Mouse (Mus musculus) MEL (cell line): ENCODE measurements around the gene Kmt2a. TPM values are rescaled to one million over a fixed set of nuclear protein-coding genes. Genes with fewer than 3 reads are reported as not detected.
A peak's percentile ranks its signal among the peaks of the same experiment; 100 is the strongest.

Experiments
- DNase-seq: peaks from one replicate; pipeline ENCODE4 v3.0.0; 2011; ENCODE audit warnings: low read depth, low spot score
- H3K27ac ChIP-seq: 2 replicates; pipeline ENCODE4 v1.5.1; 2012; ENCODE audit warnings: low read depth, mild to moderate bottlenecking, control low read depth, low read length, moderate library complexity; ENCODE audit not compliant: control insufficient read depth
- H3K27me3 ChIP-seq, 2 experiments: fragments of 150-350 bp in 1 of 2; sonication (generic) in 1 of 2; 2 replicates each; pipeline ENCODE4 v1.6.1; 2012; ENCODE audit warnings: low read length in 2 of 2, mild to moderate bottlenecking in 2 of 2, improper control_type of control experiment in 1 of 2, moderate library complexity in 1 of 2; ENCODE audit not compliant: insufficient read depth in 2 of 2, control insufficient read depth in 1 of 2
- H3K36me3 ChIP-seq, 2 experiments: 2 replicates each; pipeline ENCODE4 v1.6.1; 2012 to 2014; ENCODE audit warnings: low read length in 2 of 2, improper control_type of control experiment in 1 of 2, inconsistent platforms in 1 of 2, mild to moderate bottlenecking in 1 of 2; ENCODE audit not compliant: insufficient read depth in 2 of 2, control insufficient read depth in 1 of 2
- H3K4me1 ChIP-seq, 2 experiments: fragments of 150-350 bp in 1 of 2; sonication (generic) in 1 of 2; 2 replicates each; pipeline ENCODE4 v1.6.1; 2012; ENCODE audit warnings: low read length in 2 of 2, improper control_type of control experiment in 1 of 2, mild to moderate bottlenecking in 1 of 2; ENCODE audit not compliant: insufficient read depth in 2 of 2, control insufficient read depth in 1 of 2
- H3K4me3 ChIP-seq, 2 experiments: fragments of 150-350 bp in 1 of 2; sonication (generic) in 1 of 2; 2 replicates each; pipeline ENCODE4 v1.5.1; 2012; ENCODE audit warnings: low read depth in 2 of 2, low read length in 2 of 2, mild to moderate bottlenecking in 2 of 2, moderate library complexity in 2 of 2, control low read depth in 1 of 2, improper control_type of control experiment in 1 of 2; ENCODE audit not compliant: control insufficient read depth in 1 of 2, insufficient read depth in 1 of 2
- H3K79me2 ChIP-seq: 2 replicates; pipeline ENCODE4 v1.6.1; 2012; ENCODE audit warnings: mild to moderate bottlenecking, low read length, moderate library complexity; ENCODE audit not compliant: control insufficient read depth, poor library complexity, insufficient read depth
- H3K9ac ChIP-seq: 2 replicates; pipeline ENCODE4 v1.6.1; 2012; ENCODE audit warnings: low read depth, mild to moderate bottlenecking, control low read depth, low read length, moderate library complexity; ENCODE audit not compliant: control insufficient read depth, poor library complexity, severe bottlenecking
- H3K9me3 ChIP-seq: fragments of 150-350 bp; sonication (generic); replicated peaks from 2 replicates; pipeline ENCODE4 v1.6.1; 2012; ENCODE audit warnings: mild to moderate bottlenecking, low read length, improper control_type of control experiment, moderate library complexity; ENCODE audit not compliant: insufficient read depth
- BHLHE40 ChIP-seq: IDR thresholded peaks from 2 replicates; pipeline ENCODE4 v1.6.1; 2012; ENCODE audit warnings: low read depth, mild to moderate bottlenecking, inconsistent platforms, low read length, improper control_type of control experiment, borderline replicate concordance
- CHD1 ChIP-seq: IDR thresholded peaks from 2 replicates; pipeline ENCODE4 v1.6.1; 2012; ENCODE audit warnings: low read depth, mild to moderate bottlenecking, inconsistent platforms, low read length, improper control_type of control experiment
- CHD2 ChIP-seq: IDR thresholded peaks from 2 replicates; pipeline ENCODE4 v1.6.1; 2011; ENCODE audit warnings: low read length, improper control_type of control experiment
- CTCF ChIP-seq, 3 experiments: IDR thresholded peaks in 2 of 3; conservative IDR thresholded peaks in 1 of 3; 2 replicates each; pipeline ENCODE4 v1.5.1; 2011 to 2012; ENCODE audit warnings: low read length in 3 of 3, low read depth in 2 of 3, mild to moderate bottlenecking in 2 of 3, improper control_type of control experiment in 1 of 3, inconsistent platforms in 1 of 3, mixed read lengths in 1 of 3, moderate library complexity in 1 of 3; ENCODE audit not compliant: control insufficient read depth in 1 of 3, insufficient read depth in 1 of 3, poor library complexity in 1 of 3, severe bottlenecking in 1 of 3
- E2F4 ChIP-seq: IDR thresholded peaks from 2 replicates; pipeline ENCODE4 v1.6.1; 2011; ENCODE audit warnings: low read depth, low read length, improper control_type of control experiment, borderline replicate concordance
- ELF1 ChIP-seq: IDR thresholded peaks from 2 replicates; pipeline ENCODE4 v1.6.1; 2014; ENCODE audit warnings: low read depth, mild to moderate bottlenecking, inconsistent platforms, low read length, improper control_type of control experiment, moderate library complexity
- EP300 ChIP-seq, 2 experiments: IDR thresholded peaks; 2 replicates each; pipeline ENCODE4 v1.6.1; 2011; ENCODE audit warnings: improper control_type of control experiment in 2 of 2, low read length in 2 of 2, low read depth in 1 of 2, mild to moderate bottlenecking in 1 of 2
- ETS1 ChIP-seq: IDR thresholded peaks from 2 replicates; pipeline ENCODE4 v1.6.1; 2012; ENCODE audit warnings: low read depth, mild to moderate bottlenecking, inconsistent platforms, low read length, improper control_type of control experiment, moderate library complexity
- GATA1 ChIP-seq: IDR thresholded peaks from 2 replicates; pipeline ENCODE4 v1.6.1; 2011; ENCODE audit warnings: low read depth, low read length, improper control_type of control experiment
- HCFC1 ChIP-seq: IDR thresholded peaks from 2 replicates; pipeline ENCODE4 v1.6.1; 2012; ENCODE audit warnings: low read depth, mild to moderate bottlenecking, inconsistent platforms, low read length, improper control_type of control experiment, moderate library complexity
- JUND ChIP-seq: IDR thresholded peaks from 2 replicates; pipeline ENCODE4 v1.6.1; 2011; ENCODE audit warnings: low read depth, mild to moderate bottlenecking, improper control_type of control experiment, low read length
- KAT2A ChIP-seq: conservative IDR thresholded peaks from 2 replicates; pipeline ENCODE4 v1.6.1; 2012; ENCODE audit warnings: low read depth, low read length, improper control_type of control experiment, inconsistent platforms
- MAX ChIP-seq: IDR thresholded peaks from 2 replicates; pipeline ENCODE4 v1.6.1; 2011; ENCODE audit warnings: low read length, improper control_type of control experiment
- MAZ ChIP-seq: IDR thresholded peaks from 2 replicates; pipeline ENCODE4 v1.6.1; 2012; ENCODE audit warnings: low read depth, mild to moderate bottlenecking, inconsistent platforms, low read length, improper control_type of control experiment
- MEF2A ChIP-seq: IDR thresholded peaks from 2 replicates; pipeline ENCODE4 v1.6.1; 2014; ENCODE audit warnings: low read depth, mild to moderate bottlenecking, inconsistent platforms, low read length, improper control_type of control experiment; ENCODE audit not compliant: poor library complexity, insufficient replicate concordance, severe bottlenecking; ENCODE audit errors: extremely low read depth
- MYB ChIP-seq: IDR thresholded peaks from 2 replicates; pipeline ENCODE4 v1.6.1; 2011; ENCODE audit warnings: mild to moderate bottlenecking, low read depth, low read length, improper control_type of control experiment
- MYC ChIP-seq: IDR thresholded peaks from 2 replicates; pipeline ENCODE4 v1.6.1; 2011; ENCODE audit warnings: low read depth, mild to moderate bottlenecking, low read length, improper control_type of control experiment, moderate library complexity
- NRF1 ChIP-seq: IDR thresholded peaks from 2 replicates; pipeline ENCODE4 v1.6.1; 2014; ENCODE audit warnings: low read depth, mild to moderate bottlenecking, inconsistent platforms, low read length, improper control_type of control experiment, moderate library complexity; ENCODE audit not compliant: poor library complexity, insufficient read depth, severe bottlenecking
- POLR2A ChIP-seq, 2 experiments: IDR thresholded peaks; 2 replicates each; pipeline ENCODE4 v1.6.1; 2011 to 2012; ENCODE audit warnings: low read length in 2 of 2, mild to moderate bottlenecking in 2 of 2, control low read depth in 1 of 2, improper control_type of control experiment in 1 of 2, low read depth in 1 of 2, moderate library complexity in 1 of 2; ENCODE audit not compliant: control insufficient read depth in 1 of 2, insufficient read depth in 1 of 2, poor library complexity in 1 of 2
- POLR2AphosphoS5 ChIP-seq: IDR thresholded peaks from 2 replicates; pipeline ENCODE4 v1.6.1; 2012; ENCODE audit warnings: low read depth, borderline replicate concordance, mild to moderate bottlenecking, inconsistent platforms, low read length, moderate library complexity, mixed read lengths
- RAD21 ChIP-seq: IDR thresholded peaks from 2 replicates; pipeline ENCODE4 v1.6.1; 2011; ENCODE audit warnings: mild to moderate bottlenecking, low read depth, low read length, improper control_type of control experiment
- RCOR1 ChIP-seq: IDR thresholded peaks from 2 replicates; pipeline ENCODE4 v1.6.1; 2012; ENCODE audit warnings: low read depth, mild to moderate bottlenecking, inconsistent platforms, low read length, improper control_type of control experiment
- SIN3A ChIP-seq: IDR thresholded peaks from 2 replicates; pipeline ENCODE4 v1.6.1; 2012; ENCODE audit warnings: low read length, improper control_type of control experiment, inconsistent platforms
- SMC3 ChIP-seq: IDR thresholded peaks from 2 replicates; pipeline ENCODE4 v1.6.1; 2011; ENCODE audit warnings: low read depth, low read length, improper control_type of control experiment
- TAL1 ChIP-seq: IDR thresholded peaks from 2 replicates; pipeline ENCODE4 v1.6.1; 2012; ENCODE audit warnings: mild to moderate bottlenecking, inconsistent platforms, low read length, moderate library complexity, mixed read lengths
- TBP ChIP-seq: IDR thresholded peaks from 2 replicates; pipeline ENCODE4 v1.8.0; 2011; ENCODE audit warnings: low read depth, low read length, improper control_type of control experiment
- USF2 ChIP-seq, 2 experiments: IDR thresholded peaks; 2 replicates each; pipeline ENCODE4 v1.6.1; 2011 to 2012; ENCODE audit warnings: improper control_type of control experiment in 2 of 2, low read length in 2 of 2, borderline replicate concordance in 1 of 2, inconsistent platforms in 1 of 2, low read depth in 1 of 2, mild to moderate bottlenecking in 1 of 2; ENCODE audit not compliant: insufficient read depth in 1 of 2
- ZC3H11A ChIP-seq: IDR thresholded peaks from 2 replicates; pipeline ENCODE4 v1.6.1; 2012; ENCODE audit warnings: low read depth, mild to moderate bottlenecking, inconsistent platforms, low read length, improper control_type of control experiment
- ZKSCAN1 ChIP-seq: IDR thresholded peaks from 2 replicates; pipeline ENCODE4 v1.6.1; 2012; ENCODE audit warnings: low read depth, mild to moderate bottlenecking, inconsistent platforms, low read length, improper control_type of control experiment, moderate library complexity
- ZMIZ1 ChIP-seq: IDR thresholded peaks from 2 replicates; pipeline ENCODE4 v1.6.1; 2012; ENCODE audit warnings: low read depth, mild to moderate bottlenecking, inconsistent platforms, low read length, improper control_type of control experiment, moderate library complexity
- ZNF384 ChIP-seq: IDR thresholded peaks from 2 replicates; pipeline ENCODE4 v1.6.1; 2012; ENCODE audit warnings: low read depth, mild to moderate bottlenecking, inconsistent platforms, low read length, improper control_type of control experiment
- polyA plus RNA-seq, 2 experiments: library from polyadenylated mRNA; stranded (reverse) in 1 of 2; unstranded in 1 of 2; fragments of >175 nt in 1 of 2; fragments of >200 nt in 1 of 2; gene quantifications; 2 replicates each; pipeline versions ENCODE4 v1.2.1 to v1.2.4; 2012; ENCODE audit warnings: low replicate concordance in 2 of 2, low read depth in 1 of 2; ENCODE audit not compliant: insufficient read length in 2 of 2, insufficient read depth in 1 of 2, missing spikeins in 1 of 2
- total RNA-seq: library from RNA; depleted of rRNA; stranded (reverse); fragments of 300-350 nt; gene quantifications from 2 replicates; pipeline ENCODE4 v1.2.3, GENCODE M21; 2012

Kmt2a gene
- total and polyA plus RNA-seq, 3 experiments = 4.7 to 27.3 (median 11.7) TPM

DNA sequence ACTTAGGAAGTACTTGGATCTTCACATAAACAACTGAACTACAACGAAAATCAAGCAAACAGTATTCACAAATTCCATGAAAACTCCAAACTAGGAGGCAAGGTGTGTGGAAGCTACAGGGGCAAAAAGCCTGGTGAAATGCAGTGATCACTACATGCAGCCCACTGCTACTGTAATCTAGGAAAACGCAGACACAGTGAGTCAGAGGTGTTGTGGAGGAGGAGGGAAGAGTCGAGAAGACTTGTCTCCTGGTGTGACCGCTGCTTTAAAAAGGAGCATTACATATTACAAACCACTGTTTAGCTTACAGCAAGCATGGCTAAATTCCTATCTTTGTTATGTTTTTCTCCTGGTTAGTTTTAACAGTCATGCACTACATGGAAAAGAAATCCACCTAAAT, 30.3 kb upstream of the Kmt2a start:
- H3K4me1 ChIP-seq = peaks cover 0 to 4% of the 10 kb centered on the region in 2 experiments; a peak in 1 of 4 replicates
- peaks cover 1 to 23% of the 10 kb centered on the region in 2 experiments for H3K36me3 ChIP-seq
- H3K79me2 ChIP-seq = peaks cover 13% of the 10 kb centered on the region
- H3K27ac ChIP-seq = no peak overlapping the region
- no peak for DNase-seq
- no peaks in the 10 kb centered on the region for H3K27me3 ChIP-seq
- no peaks in the 10 kb centered on the region for H3K9me3 ChIP-seq
- TF ChIP-seq JUND (no peak), E2F4 (no peak), SMC3 (no peak), CHD1 (no peak), ZC3H11A (no peak)
- no peak overlapping the region for H3K4me3 ChIP-seq
- no peak overlapping the region for H3K9ac ChIP-seq

DNA sequence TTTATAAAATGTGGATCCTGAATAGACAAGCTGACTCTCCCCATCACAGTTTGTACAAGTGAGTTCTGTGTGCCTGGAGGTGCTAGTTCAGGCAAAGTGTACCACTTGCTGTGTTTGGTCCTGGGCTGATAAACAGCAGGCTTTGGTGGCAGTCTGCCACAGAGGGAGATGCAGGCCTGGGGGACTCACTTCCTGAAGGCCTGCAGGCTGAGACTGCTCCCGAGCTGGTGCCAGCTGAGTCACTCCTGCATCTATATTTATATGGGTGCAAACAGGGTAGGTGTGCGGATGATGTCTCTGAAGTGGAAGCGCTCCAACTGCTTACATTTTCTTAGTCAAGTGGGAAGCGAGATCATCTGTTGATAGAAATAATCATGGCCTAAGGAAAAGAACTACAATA, 24.5 kb upstream of the Kmt2a start:
- no peaks in the 10 kb centered on the region for H3K9me3 ChIP-seq
- H3K4me3 ChIP-seq = peak overlapping the region; percentile 27 to 65
- H3K27ac ChIP-seq = peak overlapping the region; percentile 60
- H3K79me2 ChIP-seq = no peaks in the 10 kb centered on the region
- peak; percentile 84 for DNase-seq
- no peaks in the 10 kb centered on the region for H3K27me3 ChIP-seq
- H3K4me1 ChIP-seq = peaks cover 9 to 20% of the 10 kb centered on the region in 2 experiments
- peak overlapping the region; percentile 29 for H3K9ac ChIP-seq
- peaks cover 0 to 14% of the 10 kb centered on the region in 2 experiments; a peak in 2 of 4 replicates for H3K36me3 ChIP-seq
- TF ChIP-seq MYC (peak; percentile 57; the same call in 1 of the 2 replicates), MEF2A (no peak), ZNF384 (no peak), KAT2A (no peak), ELF1 (peak; percentile 50), USF2 (IDR thresholded peaks at IDR 0.05; ENCODE audit: borderline replicate concordance in 1 of 2, insufficient read depth in 1 of 2, low read depth in 1 of 2, low read length in 2 of 2) (no peak), NRF1 (no peak), EP300 (IDR thresholded peaks at IDR 0.05; ENCODE audit: low read depth in 1 of 2, low read length in 2 of 2) (peak; percentile 61 to 71; a peak in 3 of 4 replicates), HCFC1 (no peak), MYB (no peak), CHD1 (no peak), SIN3A (0 out of 2 replicates have a peak, but pooled peaks have one; percentile 32), RCOR1 (peak; percentile 48; the same call in 1 of the 2 replicates), TAL1 (peak; percentile 78), MAZ (no peak), POLR2A (IDR thresholded peaks at IDR 0.05; ENCODE audit: control insufficient read depth in 1 of 2, insufficient read depth in 1 of 2, low read depth in 1 of 2, low read length in 2 of 2, poor library complexity in 1 of 2) (no peak), ZMIZ1 (no peak), ZKSCAN1 (no peak), POLR2AphosphoS5 (no peak), JUND (no peak), GATA1 (peak; percentile 45; the same call in 1 of the 2 replicates), E2F4 (no peak), RAD21 (no peak), SMC3 (no peak), ETS1 (peak; percentile 84), BHLHE40 (no peak), CTCF (IDR thresholded peaks at IDR 0.05 in 2 of 3, conservative IDR thresholded peaks at IDR 0.05 in 1 of 3; ENCODE audit: control insufficient read depth in 1 of 3, insufficient read depth in 1 of 3, low read depth in 2 of 3, low read length in 3 of 3, poor library complexity in 1 of 3, severe bottlenecking in 1 of 3) (no peak), MAX (peak; percentile 55; the same call in 1 of the 2 replicates), CHD2 (no peak), TBP (no peak)
